Mouse (Mus musculus) bone marrow macrophage, adult 2 months (primary cell): ENCODE data around the gene Eva1a.

Experiments used
- CTCF ChIP-seq: IDR thresholded peaks from 2 replicates; pipeline ENCODE4 v1.5.1; 2012; ENCODE audit warnings: low read depth, mild to moderate bottlenecking, low read length, moderate library complexity
- POLR2A ChIP-seq: IDR thresholded peaks from 2 replicates; pipeline ENCODE4 v1.6.1; 2012; ENCODE audit warnings: mild to moderate bottlenecking, low read depth, low read length, borderline replicate concordance

- no peak for TF ChIP-seq CTCF
- TF ChIP-seq POLR2A = no peak
Measured at GRCm38 (mm10) chr6:82043634-82044033, 2.8 kb downstream of the Eva1a start.
